Mouse (Mus musculus): ENCODE results near the gene Ank2. TPM values are rescaled to one million over a fixed set of nuclear protein-coding genes. Genes with fewer than 3 reads are reported as not detected.

Ank2 gene
- total and polyA plus RNA-seq, 2 experiments from 2014 or later: 195 to 497 TPM

- H3K4me2 ChIP-seq (ENCODE audit: low read depth, low read length): no peak overlapping the region
- H3K27ac ChIP-seq: no peak overlapping the region
- H3K4me1 ChIP-seq (ENCODE audit: insufficient read depth, low read length): no peaks in the 10 kb centered on the region
- ATAC-seq: peak; percentile 54; the same call in 1 of the 2 replicates
- TF ChIP-seq CTCF (IDR thresholded peaks at IDR 0.05; ENCODE audit: low read depth): no peak
- WGBS: 78% methylated on average over 14 of the region's 14 CpGs
- no peaks in the 10 kb centered on the region for H3K27me3 ChIP-seq (ENCODE audit: insufficient read depth, low read length)
- H3K36me3 ChIP-seq (ENCODE audit: insufficient read depth, low read length): no peaks in the 10 kb centered on the region
- H3K9ac ChIP-seq (replicated peaks; ENCODE audit: low read length): no peak overlapping the region
- DNase-seq (ENCODE audit: low spot score): peak; percentile 44
- no peaks in the 10 kb centered on the region for H3K9me3 ChIP-seq (ENCODE audit: low read length)
- no peak overlapping the region for H3K4me3 ChIP-seq (ENCODE audit: low read length)
Measured at GRCm38 (mm10) chr3:127269616-127270015, 229.5 kb downstream of the Ank2 start.

GRCm38 (mm10) chr3:127267846-127268245, 231.3 kb downstream of the Ank2 start:
- H3K4me1 ChIP-seq (ENCODE audit: insufficient read depth, low read length): no peaks in the 10 kb centered on the region
- no peaks in the 10 kb centered on the region for H3K27me3 ChIP-seq (ENCODE audit: insufficient read depth, low read length)
- 0 out of 2 replicates have a peak, but pooled peaks have one; percentile 41 for ATAC-seq
- peak overlapping the region; percentile 36; the same call in 1 of the 2 replicates for H3K27ac ChIP-seq
- no peak for TF ChIP-seq CTCF (IDR thresholded peaks at IDR 0.05; ENCODE audit: low read depth)
- no peaks in the 10 kb centered on the region for H3K9me3 ChIP-seq (ENCODE audit: low read length)
- H3K4me2 ChIP-seq (ENCODE audit: low read depth, low read length): no peak overlapping the region
- no peak overlapping the region for H3K4me3 ChIP-seq (ENCODE audit: low read length)
- H3K9ac ChIP-seq (replicated peaks; ENCODE audit: low read length): no peak overlapping the region
- DNase-seq (ENCODE audit: low spot score): peak; percentile 36
- 37% methylated on average over 6 of the region's 6 CpGs for WGBS
- H3K36me3 ChIP-seq (ENCODE audit: insufficient read depth, low read length): no peaks in the 10 kb centered on the region

- TF ChIP-seq CTCF (IDR thresholded peaks at IDR 0.05; ENCODE audit: low read depth): no peak
- peak; percentile 32 for DNase-seq (ENCODE audit: low spot score)
- ATAC-seq: no peak
- H3K27ac ChIP-seq: no peak overlapping the region
- WGBS: 47% methylated on average over 5 of the region's 5 CpGs
- no peak overlapping the region for H3K4me2 ChIP-seq (ENCODE audit: low read depth, low read length)
- no peaks in the 10 kb centered on the region for H3K36me3 ChIP-seq (ENCODE audit: insufficient read depth, low read length)
- H3K4me3 ChIP-seq (ENCODE audit: low read length): no peak overlapping the region
- H3K9ac ChIP-seq (replicated peaks; ENCODE audit: low read length): no peak overlapping the region
- H3K4me1 ChIP-seq (ENCODE audit: insufficient read depth, low read length): peaks cover 2% of the 10 kb centered on the region; the same call in 1 of the 2 replicates
- H3K9me3 ChIP-seq (ENCODE audit: low read length): no peaks in the 10 kb centered on the region
- H3K27me3 ChIP-seq (ENCODE audit: insufficient read depth, low read length): no peaks in the 10 kb centered on the region
Measured at GRCm38 (mm10) chr3:127265732-127266131, 233.4 kb downstream of the Ank2 start.

DNA sequence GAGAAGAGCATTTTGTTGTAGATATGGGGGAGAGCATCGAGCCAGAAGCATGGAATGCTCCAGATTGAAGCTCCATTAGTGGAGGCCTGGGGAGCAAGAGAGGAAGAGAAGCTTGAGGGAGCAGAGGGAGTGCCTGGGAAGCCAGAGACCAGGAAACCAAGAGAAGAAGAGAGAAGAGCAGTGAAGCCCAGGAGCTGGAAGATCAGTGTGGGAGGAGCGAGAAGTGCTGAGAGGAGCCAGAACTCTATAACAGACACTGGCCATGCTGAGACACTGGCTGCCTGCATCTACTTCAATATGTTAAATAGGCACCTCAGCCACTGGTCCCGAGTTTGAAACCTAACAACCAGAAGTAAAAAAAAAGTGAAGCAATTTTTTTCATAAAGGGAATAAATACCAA, 234.0 kb downstream of the Ank2 start:
- no peak for TF ChIP-seq CTCF (IDR thresholded peaks at IDR 0.05; ENCODE audit: low read depth)
- Histone ChIP-seq H3K4me1 (ENCODE audit: insufficient read depth, low read length) (peaks cover 4% of the 10 kb centered on the region; the same call in 1 of the 2 replicates), H3K4me2 (ENCODE audit: low read depth, low read length) (no peak overlapping the region), H3K27me3 (ENCODE audit: insufficient read depth, low read length) (no peaks in the 10 kb centered on the region), H3K36me3 (ENCODE audit: insufficient read depth, low read length) (no peaks in the 10 kb centered on the region), H3K4me3 (ENCODE audit: low read length) (no peak overlapping the region), H3K9ac (replicated peaks; ENCODE audit: low read length) (no peak overlapping the region), H3K27ac (no peak overlapping the region), H3K9me3 (ENCODE audit: low read length) (no peaks in the 10 kb centered on the region)
- 65% methylated on average over 3 of the region's 3 CpGs for WGBS
- ATAC-seq: no peak
- no peak for DNase-seq (ENCODE audit: low spot score)

DNA sequence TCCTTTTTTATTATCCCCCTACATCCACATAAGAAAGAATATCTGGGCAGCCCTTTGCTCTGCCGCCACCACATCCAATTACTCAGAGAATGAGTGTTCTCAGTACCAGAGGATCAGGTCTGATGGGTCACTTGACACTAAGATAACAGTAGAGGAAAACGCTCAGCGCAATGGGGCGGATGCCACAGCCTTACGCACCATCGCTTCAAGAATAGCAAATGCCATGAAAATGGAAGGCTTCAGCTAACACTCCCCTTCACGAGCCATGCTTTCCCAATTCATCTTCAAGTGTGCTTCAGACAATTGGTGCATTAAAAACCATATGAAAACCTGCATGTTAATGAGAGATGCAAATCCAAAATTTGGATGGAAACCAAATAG, 238.4 kb downstream of the Ank2 start:
- no peak for TF ChIP-seq CTCF (IDR thresholded peaks at IDR 0.05; ENCODE audit: low read depth)
- H3K9ac ChIP-seq (replicated peaks; ENCODE audit: low read length): no peak overlapping the region
- peak; percentile 26 for DNase-seq (ENCODE audit: low spot score)
- no peak overlapping the region for H3K4me2 ChIP-seq (ENCODE audit: low read depth, low read length)
- H3K27ac ChIP-seq: no peak overlapping the region
- no peaks in the 10 kb centered on the region for H3K36me3 ChIP-seq (ENCODE audit: insufficient read depth, low read length)
- H3K27me3 ChIP-seq (ENCODE audit: insufficient read depth, low read length): no peaks in the 10 kb centered on the region
- peaks cover 11% of the 10 kb centered on the region for H3K4me1 ChIP-seq (ENCODE audit: insufficient read depth, low read length)
- 50% methylated on average over 7 of the region's 7 CpGs for WGBS
- no peak overlapping the region for H3K4me3 ChIP-seq (ENCODE audit: low read length)
- H3K9me3 ChIP-seq (ENCODE audit: low read length): no peaks in the 10 kb centered on the region
- no peak for ATAC-seq

DNA sequence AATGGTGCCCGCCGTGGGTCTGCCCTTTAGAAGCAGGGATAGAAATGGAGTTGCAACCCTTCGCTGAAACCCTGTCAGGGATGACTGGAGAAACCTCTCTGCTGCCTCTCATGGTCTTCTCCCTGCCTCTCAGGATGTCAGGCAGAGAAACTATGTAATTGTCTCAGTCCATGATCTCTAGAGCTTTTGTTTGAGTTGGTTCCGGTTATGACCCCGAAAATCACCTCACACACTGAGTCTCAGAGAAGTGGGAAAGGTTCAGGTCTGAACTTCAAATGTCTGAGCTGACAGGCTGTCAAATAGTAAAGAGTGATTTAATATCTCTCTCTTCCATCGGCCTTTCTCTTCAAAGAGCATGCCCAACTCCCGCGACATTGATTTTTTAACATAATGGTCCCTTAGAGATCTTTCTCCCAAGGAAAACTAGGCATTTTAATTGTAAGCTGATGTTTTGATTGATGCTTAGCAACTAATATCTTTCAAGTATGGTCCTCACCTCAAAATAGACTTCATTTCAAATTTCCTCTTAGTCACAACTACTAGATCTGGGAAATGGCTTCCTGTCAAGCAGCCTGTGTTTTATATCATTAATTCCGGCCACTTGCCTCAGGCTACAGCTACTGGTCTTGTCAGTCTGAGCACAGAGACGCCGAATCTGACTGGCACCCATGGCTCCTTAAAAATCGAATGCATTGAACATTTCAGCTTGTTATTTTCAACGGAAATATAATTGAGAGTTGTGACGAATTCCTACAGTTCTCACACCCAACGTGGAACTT, 239.0 kb downstream of the Ank2 start:
- no peak for ATAC-seq
- Histone ChIP-seq H3K4me1 (ENCODE audit: insufficient read depth, low read length) (peaks cover 11% of the 10 kb centered on the region), H3K9me3 (ENCODE audit: low read length) (no peaks in the 10 kb centered on the region), H3K4me2 (ENCODE audit: low read depth, low read length) (no peak overlapping the region), H3K36me3 (ENCODE audit: insufficient read depth, low read length) (no peaks in the 10 kb centered on the region), H3K4me3 (ENCODE audit: low read length) (no peak overlapping the region), H3K27me3 (ENCODE audit: insufficient read depth, low read length) (no peaks in the 10 kb centered on the region), H3K9ac (replicated peaks; ENCODE audit: low read length) (no peak overlapping the region), H3K27ac (no peak overlapping the region)
- no peak for DNase-seq (ENCODE audit: low spot score)
- no peak for TF ChIP-seq CTCF (IDR thresholded peaks at IDR 0.05; ENCODE audit: low read depth)
- 42% methylated on average over 15 of the region's 15 CpGs for WGBS

DNA sequence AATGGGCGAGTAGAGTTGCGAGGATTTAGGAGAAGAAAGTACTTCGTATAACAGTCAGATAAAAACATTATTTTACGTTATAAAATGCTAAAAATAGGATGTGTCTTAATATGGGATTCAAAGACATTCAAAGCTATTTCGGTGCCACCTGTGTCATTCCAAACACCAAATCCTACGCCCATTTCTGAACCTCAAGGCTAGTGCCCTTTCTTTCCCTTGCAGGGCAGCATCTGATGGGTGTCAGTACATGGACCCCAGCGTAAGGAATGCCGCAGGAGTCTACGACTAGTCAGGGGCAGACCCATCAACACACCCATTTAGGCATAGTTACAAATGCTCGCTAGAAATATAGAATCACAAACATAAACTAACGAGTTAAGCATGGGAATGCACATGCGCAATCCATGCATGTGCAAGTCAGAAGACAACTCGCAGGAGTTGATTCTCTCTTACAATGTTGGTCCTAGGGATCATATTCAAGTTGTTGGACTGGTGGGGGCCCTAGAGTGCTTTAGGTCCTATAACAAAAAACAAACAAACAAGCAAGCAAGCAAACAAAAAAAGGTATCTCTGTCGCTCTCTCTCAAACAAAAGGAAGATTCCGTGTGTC, 240.6 kb downstream of the Ank2 start:
- 34% methylated on average over 15 of the region's 15 CpGs for WGBS
- Histone ChIP-seq H3K36me3 (ENCODE audit: insufficient read depth, low read length) (no peaks in the 10 kb centered on the region), H3K9ac (replicated peaks; ENCODE audit: low read length) (no peak overlapping the region), H3K27me3 (ENCODE audit: insufficient read depth, low read length) (no peaks in the 10 kb centered on the region), H3K4me3 (ENCODE audit: low read length) (peak overlapping the region; percentile 39), H3K4me1 (ENCODE audit: insufficient read depth, low read length) (peaks cover 11% of the 10 kb centered on the region), H3K4me2 (ENCODE audit: low read depth, low read length) (peak overlapping the region; percentile 67), H3K27ac (no peak overlapping the region), H3K9me3 (ENCODE audit: low read length) (no peaks in the 10 kb centered on the region)
- DNase-seq (ENCODE audit: low spot score) (no peak), ATAC-seq (no peak)
- no peak for TF ChIP-seq CTCF (IDR thresholded peaks at IDR 0.05; ENCODE audit: low read depth)
